Mouse (Mus musculus) erythroblast, adult 5-6 weeks (primary cell): ENCODE results near the gene Mtg2. TPM values are rescaled to one million over a fixed set of nuclear protein-coding genes. Genes with fewer than 3 reads are reported as not detected.

Experiments used
- ATAC-seq: replicated peaks from 2 replicates; pipeline ENCODE4 v1.8.0; 2016; ENCODE audit warnings: moderate number of reproducible peaks, mild to moderate bottlenecking, moderate TSS enrichment, inconsistent platforms; ENCODE audit not compliant: poor library complexity, low FRiP score, severe bottlenecking
- total RNA-seq, 2 experiments: library from RNA; stranded (forward) in 1 of 2; stranded (reverse) in 1 of 2; fragments of 150-400 nt in 1 of 2; fragments of 200-764, 138-1000 nt in 1 of 2; gene quantifications; 2 replicates each; pipeline versions ENCODE4 v1.2.3 to v1.2.4; 2015 to 2017; ENCODE audit warnings: low replicate concordance in 2 of 2

Gene Mtg2
- total RNA-seq, 2 experiments from 2014 or later: 4.9 TPM; not detected in 1

- no peak for ATAC-seq
These were observed 33.0 kb downstream of the Mtg2 start for GRCm38 (mm10) chr2:180103151-180103977.

GRCm38 (mm10) chr2:180103978-180104658 lies 33.7 kb downstream of the Mtg2 start, which contains the start of gene Hrh3:
Gene Hrh3 (minus strand): TSS chr2:180104488.
- ATAC-seq: no peak

- ATAC-seq: no peak
These were observed 34.4 kb downstream of the Mtg2 start for GRCm38 (mm10) chr2:180104659-180105377.

- ATAC-seq: no peak
These were observed 35.2 kb downstream of the Mtg2 start for GRCm38 (mm10) chr2:180105441-180106190.

GRCm38 (mm10) chr2:180107081-180107480 lies 36.7 kb downstream of the Mtg2 start:
- no peak for ATAC-seq

GRCm38 (mm10) chr2:180108285-180108684 lies 37.9 kb downstream of the Mtg2 start:
- ATAC-seq: no peak

GRCm38 (mm10) chr2:180113909-180114890 lies 43.8 kb downstream of the Mtg2 start:
- no peak for ATAC-seq

GRCm38 (mm10) chr2:180115279-180115678 lies 44.9 kb downstream of the Mtg2 start:
- no peak for ATAC-seq

GRCm38 (mm10) chr2:180116081-180116493 lies 45.7 kb downstream of the Mtg2 start:
- ATAC-seq: no peak

- no peak for ATAC-seq
These were observed 46.5 kb downstream of the Mtg2 start for GRCm38 (mm10) chr2:180116741-180117484.

- no peak for ATAC-seq
These were observed 47.3 kb downstream of the Mtg2 start for GRCm38 (mm10) chr2:180117485-180118194.

GRCm38 (mm10) chr2:180118661-180119438 lies 48.5 kb downstream of the Mtg2 start, which contains the start of gene Osbpl2:
Gene Osbpl2 (plus strand): TSS chr2:180119306.
- ATAC-seq: peak; percentile 95

- ATAC-seq: 0 out of 2 replicates have a peak, but pooled peaks have one; percentile 7
These were observed 49.3 kb downstream of the Mtg2 start for GRCm38 (mm10) chr2:180119439-180120291.

GRCm38 (mm10) chr2:180120292-180120761 lies 49.9 kb downstream of the Mtg2 start:
- ATAC-seq: no peak

GRCm38 (mm10) chr2:180124192-180124591 lies 53.8 kb downstream of the Mtg2 start:
- no peak for ATAC-seq
